Mouse (Mus musculus) cerebellum, postnatal 36 days (tissue): Measurements from ENCODE around the gene Ralb.

Experiments
- DNase-seq, 2 experiments: peaks; one replicate each; pipeline ENCODE4 v3.0.0; 2021 to 2022; ENCODE audit warnings: mixed read lengths in 2 of 2

Ralb gene

GRCm38 (mm10) chr1:119443591-119444350 is 60.8 kb downstream of the Ralb start:
- DNase-seq = no peak

GRCm38 (mm10) chr1:119442901-119443300 is 61.7 kb downstream of the Ralb start:
- DNase-seq = no peak

- DNase-seq = no peak
Measured at GRCm38 (mm10) chr1:119438105-119438637, 66.4 kb downstream of the Ralb start.

- DNase-seq = no peak
Measured at GRCm38 (mm10) chr1:119437401-119437800, 67.2 kb downstream of the Ralb start.

GRCm38 (mm10) chr1:119424141-119424860 is 80.3 kb downstream of the Ralb start:
- DNase-seq = no peak

- peak; percentile 29 to 30 for DNase-seq
Measured at GRCm38 (mm10) chr1:119423510-119423909, 81.1 kb downstream of the Ralb start.

GRCm38 (mm10) chr1:119422460-119423015 is 82.1 kb downstream of the Ralb start:
- DNase-seq = no peak

GRCm38 (mm10) chr1:119421576-119422421 is 82.8 kb downstream of the Ralb start, which contains the start of gene Inhbb:
Gene Inhbb (minus strand): TSS chr1:119422248.
- peak; percentile 29 to 33 for DNase-seq

- peak in 1 of 2 experiments; percentile 16 for DNase-seq
Measured at GRCm38 (mm10) chr1:119420984-119421575, 83.5 kb downstream of the Ralb start.
